Mouse (Mus musculus): ENCODE measurements at regions not wholly inside any gene's neighbourhood (a gene's known extent, or its start where the extent isn't known, plus 50 kb on each side); places are given as distances from the start of the nearest gene placed in this dataset.

DNA sequence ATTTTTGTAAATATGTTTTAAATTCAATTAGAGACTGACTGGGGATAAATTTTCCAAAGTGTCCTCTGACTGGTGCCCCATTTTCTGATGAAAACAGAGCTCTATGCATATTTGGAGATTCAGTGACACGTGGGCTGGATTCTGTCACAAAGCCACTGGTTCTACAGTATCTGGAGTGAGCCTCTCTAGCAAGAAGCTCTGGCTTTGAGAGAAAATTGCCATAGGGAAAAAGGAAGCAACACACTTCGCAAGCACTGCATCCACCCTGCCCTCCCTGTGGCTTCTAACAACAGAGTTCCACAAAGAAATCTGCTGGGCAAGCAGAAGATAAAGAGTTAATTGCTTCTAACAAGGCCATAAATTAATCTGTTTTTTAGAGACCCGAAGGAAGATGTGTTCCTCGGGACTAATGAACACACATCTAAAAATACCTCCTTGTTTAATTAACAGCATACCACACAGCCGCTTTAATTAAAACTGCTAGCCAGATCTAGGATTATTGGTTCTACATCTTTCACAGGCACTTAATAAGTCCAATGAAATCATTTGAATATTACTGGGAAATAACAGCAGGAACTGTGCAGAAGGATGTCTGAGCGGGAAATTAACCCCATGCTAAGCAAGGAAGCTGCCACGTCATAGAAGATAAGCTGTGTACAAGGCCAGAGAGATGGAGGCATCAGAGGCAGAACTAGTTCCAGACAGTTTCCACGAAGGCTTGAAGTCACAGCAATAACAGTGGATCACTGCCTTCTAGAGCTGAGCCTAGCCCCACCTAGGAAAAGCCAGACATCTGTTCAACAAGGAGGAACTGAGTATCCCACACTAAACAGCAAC is 113.7 kb upstream of the Ccdc85a start:
- TF ChIP-seq MAFK (IDR thresholded peaks at IDR 0.05; ENCODE audit: insufficient read depth, low read depth, low read length) (no peak), ZNF384 (IDR thresholded peaks at IDR 0.05; ENCODE audit: low read depth, low read length) (no peak), ZC3H11A (IDR thresholded peaks at IDR 0.05; ENCODE audit: borderline replicate concordance, low read depth, low read length) (no peak), CHD2 (IDR thresholded peaks at IDR 0.05; ENCODE audit: low read depth, low read length) (no peak), HCFC1 (IDR thresholded peaks at IDR 0.05; ENCODE audit: borderline replicate concordance, insufficient read depth, low read length) (no peak)

All from ES-E14 (cell line).